Mouse (Mus musculus): ENCODE data around the gene Agps. TPM values are rescaled to one million over a fixed set of nuclear protein-coding genes. Genes with fewer than 3 reads are reported as not detected.
A peak's percentile ranks its signal among the peaks of the same experiment; 100 is the strongest.

Gene Agps
- polyA plus RNA-seq, 1 experiment from 2014 or later: 47.8 TPM

DNA sequence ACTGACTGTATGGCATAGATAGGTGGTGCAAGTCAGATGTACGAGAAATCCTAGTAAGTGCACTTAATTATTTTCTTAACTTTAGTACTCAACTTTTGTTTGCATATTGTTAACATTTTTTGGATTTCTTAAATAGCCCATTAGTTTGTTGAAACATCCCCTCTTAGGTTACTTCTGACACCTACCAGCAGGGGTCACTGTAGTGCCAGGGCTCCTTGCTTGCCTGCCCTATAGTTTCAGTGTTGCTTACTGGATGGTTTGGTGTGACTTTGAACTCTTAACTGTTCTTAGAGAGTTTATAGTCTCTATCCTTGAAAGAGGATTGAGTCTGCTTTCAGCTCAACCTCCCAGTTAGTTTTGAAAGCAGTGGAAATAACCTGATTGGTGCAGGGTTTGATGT lies 51.6 kb downstream of the Agps start:
- no peak overlapping the region for H3K9ac ChIP-seq (replicated peaks)
- no peaks in the 10 kb centered on the region for H3K9me3 ChIP-seq
- H3K4me2 ChIP-seq: no peak overlapping the region
- WGBS: 53% methylated on average over 1 of the region's 1 CpGs
- no peak overlapping the region for H3K27ac ChIP-seq
- H3K4me1 ChIP-seq (replicated peaks): peaks cover 14% of the 10 kb centered on the region
- H3K4me3 ChIP-seq (replicated peaks): no peak overlapping the region
- peaks cover 11% of the 10 kb centered on the region for H3K36me3 ChIP-seq
- H3K27me3 ChIP-seq: no peaks in the 10 kb centered on the region
- no peak for ATAC-seq (ENCODE audit: insufficient number of reproducible peaks, insufficient read depth, low FRiP score, low TSS enrichment, low read depth)

DNA sequence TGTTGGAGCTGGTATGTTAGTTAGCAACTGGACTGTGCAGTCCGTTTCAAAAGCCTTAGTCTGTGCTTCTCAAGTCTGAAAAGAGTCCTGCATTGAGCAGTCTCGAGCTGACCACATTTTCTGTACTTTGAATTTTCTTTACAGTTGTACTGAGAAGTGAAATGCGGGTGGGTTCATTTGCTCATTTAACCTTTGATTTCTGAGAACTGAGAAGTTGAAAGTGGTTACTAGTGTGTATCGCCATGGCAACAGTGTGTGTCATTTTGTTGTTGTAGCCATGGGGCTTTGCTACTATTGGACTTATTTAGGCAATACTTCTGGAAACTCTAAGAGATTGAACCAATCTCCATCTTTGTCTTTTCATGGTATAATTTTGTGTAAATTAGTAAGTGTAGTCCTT lies 60.0 kb downstream of the Agps start:
- Histone ChIP-seq H3K4me3 (replicated peaks) (no peak overlapping the region), H3K27me3 (no peaks in the 10 kb centered on the region), H3K9ac (replicated peaks) (no peak overlapping the region), H3K9me3 (no peaks in the 10 kb centered on the region), H3K36me3 (peaks cover 11% of the 10 kb centered on the region), H3K27ac (0 out of 2 replicates have a peak overlapping the region, but pooled peaks have one; percentile 54), H3K4me2 (no peak overlapping the region), H3K4me1 (replicated peaks) (peaks cover 12% of the 10 kb centered on the region; the same call in 1 of the 2 replicates)
- WGBS: 46% methylated on average over 4 of the region's 4 CpGs
- ATAC-seq (ENCODE audit: insufficient number of reproducible peaks, insufficient read depth, low FRiP score, low TSS enrichment, low read depth): no peak

DNA sequence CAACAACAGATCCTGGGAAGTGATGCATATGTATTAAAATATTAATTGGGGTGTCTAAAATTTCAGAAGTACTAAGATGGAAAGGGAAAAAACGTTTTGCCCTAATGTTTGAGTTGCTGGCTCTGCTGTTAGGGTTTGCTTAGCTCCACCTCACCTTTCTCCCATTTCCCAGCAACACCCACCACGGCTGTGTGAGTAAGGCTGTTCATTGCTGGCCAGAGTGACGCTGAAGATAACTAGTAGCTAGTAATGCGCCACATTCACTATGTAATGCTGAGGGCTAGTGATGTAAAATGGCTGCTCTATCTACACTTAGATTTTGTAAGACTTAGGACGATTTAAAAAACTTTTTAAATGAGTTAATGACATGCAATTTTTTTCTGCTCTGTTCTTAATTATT lies 63.7 kb downstream of the Agps start:
- 77% methylated on average over 5 of the region's 5 CpGs for WGBS
- Histone ChIP-seq H3K4me2 (no peak overlapping the region), H3K36me3 (peaks cover 16% of the 10 kb centered on the region), H3K9me3 (peaks cover 3% of the 10 kb centered on the region; the same call in 1 of the 2 replicates), H3K27ac (no peak overlapping the region), H3K27me3 (no peaks in the 10 kb centered on the region), H3K4me3 (replicated peaks) (no peak overlapping the region), H3K4me1 (replicated peaks) (peaks cover 7% of the 10 kb centered on the region; the same call in 1 of the 2 replicates), H3K9ac (replicated peaks) (no peak overlapping the region)
- ATAC-seq (ENCODE audit: insufficient number of reproducible peaks, insufficient read depth, low FRiP score, low TSS enrichment, low read depth): no peak

DNA sequence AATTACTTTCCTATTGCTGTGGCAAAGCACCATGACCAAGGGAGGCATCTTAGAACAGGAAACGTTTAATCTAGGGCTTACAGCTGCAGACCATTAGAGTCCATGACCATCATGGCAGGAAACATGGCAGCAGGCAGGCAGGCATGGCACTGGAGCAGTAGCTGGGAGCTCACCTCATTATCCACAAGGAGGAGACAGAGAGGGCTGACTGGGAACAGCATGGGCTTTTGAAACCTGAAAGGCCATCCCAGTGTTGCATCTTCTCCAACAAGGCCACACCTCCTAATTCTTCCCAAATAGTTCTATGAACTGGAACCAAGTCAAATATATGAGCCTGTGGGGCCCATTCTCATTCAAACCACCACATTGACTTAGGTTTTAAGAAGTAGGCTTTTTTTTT lies 68.3 kb downstream of the Agps start:
- H3K9ac ChIP-seq (replicated peaks): no peak overlapping the region
- H3K27me3 ChIP-seq: no peaks in the 10 kb centered on the region
- peaks cover 3% of the 10 kb centered on the region; the same call in 1 of the 2 replicates for H3K9me3 ChIP-seq
- H3K4me1 ChIP-seq (replicated peaks): no peaks in the 10 kb centered on the region
- H3K4me2 ChIP-seq: no peak overlapping the region
- no peak overlapping the region for H3K4me3 ChIP-seq (replicated peaks)
- peaks cover 22% of the 10 kb centered on the region for H3K36me3 ChIP-seq
- H3K27ac ChIP-seq: no peak overlapping the region
- 69% methylated on average over 1 of the region's 1 CpGs for WGBS
- ATAC-seq (ENCODE audit: insufficient number of reproducible peaks, insufficient read depth, low FRiP score, low TSS enrichment, low read depth): no peak

- Histone ChIP-seq H3K27me3 (no peaks in the 10 kb centered on the region), H3K4me2 (no peak overlapping the region), H3K36me3 (peaks cover 26% of the 10 kb centered on the region), H3K9me3 (peaks cover 3% of the 10 kb centered on the region; the same call in 1 of the 2 replicates), H3K4me3 (replicated peaks) (no peak overlapping the region), H3K4me1 (replicated peaks) (no peaks in the 10 kb centered on the region), H3K27ac (no peak overlapping the region), H3K9ac (replicated peaks) (no peak overlapping the region)
- ATAC-seq (ENCODE audit: insufficient number of reproducible peaks, insufficient read depth, low FRiP score, low TSS enrichment, low read depth): no peak
- WGBS: 89% methylated on average over 9 of the region's 9 CpGs
Observed at GRCm38 (mm10) chr2:75901869-75902268, 69.9 kb downstream of the Agps start.

- H3K4me3 ChIP-seq (replicated peaks): no peak overlapping the region
- H3K4me1 ChIP-seq (replicated peaks): no peaks in the 10 kb centered on the region
- no peak overlapping the region for H3K27ac ChIP-seq
- H3K9me3 ChIP-seq: no peaks in the 10 kb centered on the region
- H3K9ac ChIP-seq (replicated peaks): no peak overlapping the region
- H3K27me3 ChIP-seq: no peaks in the 10 kb centered on the region
- whole genome bisulfite sequencing: 72% methylated on average over 1 of the region's 1 CpGs
- peaks cover 29% of the 10 kb centered on the region for H3K36me3 ChIP-seq
- no peak overlapping the region for H3K4me2 ChIP-seq
- ATAC-seq (ENCODE audit: insufficient number of reproducible peaks, insufficient read depth, low FRiP score, low TSS enrichment, low read depth): no peak
Observed at GRCm38 (mm10) chr2:75907142-75907541, 75.2 kb downstream of the Agps start.

DNA sequence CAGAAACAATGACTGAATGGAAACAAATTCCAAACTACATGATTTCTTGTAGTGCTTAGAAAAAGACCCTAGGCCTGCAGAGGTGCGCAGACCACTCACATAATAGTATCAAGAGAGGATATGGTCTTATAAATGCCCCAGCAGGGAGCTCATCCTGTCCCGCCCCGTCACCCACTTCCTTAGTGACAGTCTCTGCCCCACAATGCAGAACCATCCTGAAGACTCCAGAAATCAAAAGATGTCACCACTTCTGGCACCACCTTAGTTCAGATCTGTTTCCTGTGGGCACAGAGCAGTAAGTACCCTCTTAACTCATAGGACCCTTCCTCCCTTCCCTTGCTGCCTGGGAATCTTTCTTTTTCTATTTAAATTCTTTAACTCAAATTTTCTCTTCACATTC lies 83.1 kb downstream of the Agps start:
- Histone ChIP-seq H3K4me1 (replicated peaks) (no peaks in the 10 kb centered on the region), H3K4me3 (replicated peaks) (no peak overlapping the region), H3K9ac (replicated peaks) (no peak overlapping the region), H3K36me3 (peaks cover 20% of the 10 kb centered on the region), H3K27ac (no peak overlapping the region), H3K27me3 (no peaks in the 10 kb centered on the region), H3K9me3 (no peaks in the 10 kb centered on the region), H3K4me2 (no peak overlapping the region)
- ATAC-seq (ENCODE audit: insufficient number of reproducible peaks, insufficient read depth, low FRiP score, low TSS enrichment, low read depth): no peak
- 91% methylated on average over 3 of the region's 3 CpGs for WGBS

DNA sequence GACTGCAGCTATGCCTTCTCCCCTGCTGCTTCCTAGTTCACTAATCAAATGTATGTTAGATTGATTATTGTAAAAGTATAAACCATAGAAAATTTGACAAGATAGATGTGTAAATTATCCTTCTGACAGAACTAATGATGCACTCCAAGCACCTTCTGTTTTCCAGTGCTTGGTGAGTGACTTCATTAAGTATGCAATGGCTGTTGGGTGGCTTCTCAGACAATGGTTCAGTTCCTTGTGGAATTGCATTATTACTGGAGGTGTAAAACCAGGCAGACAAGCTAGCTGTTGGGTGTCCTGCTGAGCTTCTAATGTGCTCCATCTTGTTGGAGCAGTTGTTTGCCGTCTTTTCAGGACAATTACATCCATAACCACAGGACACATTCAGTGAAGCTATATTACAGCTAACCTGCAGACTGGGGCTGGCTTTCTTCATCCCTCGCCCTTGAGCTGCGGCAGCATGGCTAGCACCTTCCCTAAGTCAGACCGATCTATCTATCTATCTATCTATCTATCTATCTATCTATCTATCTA lies 91.9 kb downstream of the Agps start:
- no peak for ATAC-seq (ENCODE audit: insufficient number of reproducible peaks, insufficient read depth, low FRiP score, low TSS enrichment, low read depth)
- no peak overlapping the region for H3K9ac ChIP-seq (replicated peaks)
- no peak overlapping the region for H3K4me2 ChIP-seq
- peaks cover 12% of the 10 kb centered on the region; the same call in 1 of the 2 replicates for H3K36me3 ChIP-seq
- H3K27ac ChIP-seq: no peak overlapping the region
- WGBS: 59% methylated on average over 4 of the region's 4 CpGs
- H3K9me3 ChIP-seq: no peaks in the 10 kb centered on the region
- H3K4me3 ChIP-seq (replicated peaks): no peak overlapping the region
- H3K4me1 ChIP-seq (replicated peaks): peaks cover 7% of the 10 kb centered on the region; the same call in 1 of the 2 replicates
- no peaks in the 10 kb centered on the region for H3K27me3 ChIP-seq

DNA sequence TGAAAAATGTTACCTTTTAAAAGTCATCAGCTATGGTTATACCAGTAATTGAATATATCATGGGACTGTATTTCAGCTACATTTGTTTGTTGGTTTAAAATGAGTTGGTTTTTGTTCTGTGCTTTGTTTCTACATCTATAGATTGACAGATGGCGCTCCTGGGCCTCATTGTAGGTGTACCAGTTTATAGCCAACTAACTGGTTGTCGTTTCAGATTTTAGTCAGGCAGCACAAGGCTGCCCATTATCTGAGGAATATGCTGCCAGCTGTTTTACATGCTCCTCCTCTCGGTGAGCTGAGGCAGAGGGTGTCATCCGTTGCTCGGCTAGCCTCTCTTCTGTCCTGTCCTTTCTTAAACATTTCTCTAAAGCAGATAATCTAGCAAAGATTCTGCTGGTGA lies 94.1 kb downstream of the Agps start:
- Histone ChIP-seq H3K9me3 (no peaks in the 10 kb centered on the region), H3K27me3 (no peaks in the 10 kb centered on the region), H3K27ac (no peak overlapping the region), H3K4me3 (replicated peaks) (no peak overlapping the region), H3K36me3 (peaks cover 19% of the 10 kb centered on the region; the same call in 1 of the 2 replicates), H3K9ac (replicated peaks) (no peak overlapping the region), H3K4me1 (replicated peaks) (peaks cover 7% of the 10 kb centered on the region; the same call in 1 of the 2 replicates), H3K4me2 (no peak overlapping the region)
- WGBS: 80% methylated on average over 5 of the region's 5 CpGs
- ATAC-seq (ENCODE audit: insufficient number of reproducible peaks, insufficient read depth, low FRiP score, low TSS enrichment, low read depth): no peak

DNA sequence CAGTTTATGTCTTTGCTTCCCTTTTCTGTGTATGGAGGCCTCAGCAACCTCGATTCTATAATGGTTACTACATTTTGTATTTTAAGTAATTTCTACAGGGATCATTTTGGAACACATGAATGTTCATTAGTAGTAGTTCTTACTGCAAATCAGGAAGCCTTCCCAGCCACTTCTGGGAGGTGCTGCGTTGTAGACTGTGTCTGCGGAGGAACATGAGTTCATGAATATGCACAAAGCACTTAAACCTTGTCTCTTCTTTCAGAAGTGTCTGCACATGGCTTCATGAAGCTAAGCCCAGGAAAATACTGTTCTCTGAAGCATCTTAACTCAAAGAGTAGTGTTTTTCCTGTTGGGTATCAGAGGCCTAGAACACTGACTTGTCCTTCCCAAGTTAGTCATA lies 96.0 kb downstream of the Agps start:
- no peak for ATAC-seq (ENCODE audit: insufficient number of reproducible peaks, insufficient read depth, low FRiP score, low TSS enrichment, low read depth)
- WGBS: 89% methylated on average over 3 of the region's 3 CpGs
- H3K9ac ChIP-seq (replicated peaks): no peak overlapping the region

GRCm38 (mm10) chr2:75929141-75929540 lies 97.2 kb downstream of the Agps start:
- Histone ChIP-seq H3K4me3 (replicated peaks) (no peak overlapping the region), H3K27ac (no peak overlapping the region), H3K9me3 (no peaks in the 10 kb centered on the region), H3K27me3 (no peaks in the 10 kb centered on the region), H3K9ac (replicated peaks) (no peak overlapping the region), H3K36me3 (peaks cover 22% of the 10 kb centered on the region; the same call in 1 of the 2 replicates), H3K4me1 (replicated peaks) (peaks cover 19% of the 10 kb centered on the region), H3K4me2 (no peak overlapping the region)
- no peak for ATAC-seq (ENCODE audit: insufficient number of reproducible peaks, insufficient read depth, low FRiP score, low TSS enrichment, low read depth)
- WGBS: 95% methylated on average over 2 of the region's 2 CpGs

More for the DNA sequence above, 96.0 kb downstream of the Agps start:
- H3K4me3 ChIP-seq (replicated peaks): no peak overlapping the region
- no peaks in the 10 kb centered on the region for H3K27me3 ChIP-seq
- H3K4me1 ChIP-seq (replicated peaks): peaks cover 16% of the 10 kb centered on the region
- H3K27ac ChIP-seq: no peak overlapping the region
- no peaks in the 10 kb centered on the region for H3K9me3 ChIP-seq
- no peak overlapping the region for H3K4me2 ChIP-seq
- peaks cover 22% of the 10 kb centered on the region; the same call in 1 of the 2 replicates for H3K36me3 ChIP-seq

Measured in limb, embryonic 12.5 days (tissue).